Mouse (Mus musculus) spleen, adult 2 months (tissue): ENCODE data around the gene Fignl1. TPM values are rescaled to one million over a fixed set of nuclear protein-coding genes. Genes with fewer than 3 reads are reported as not detected.

Experiments
- DNase-seq, 2 experiments: peaks; one replicate each; pipeline versions ENCODE4 v3.0.0 to v3.0.0-alpha.2; 2012 to 2021; ENCODE audit warnings: low spot score in 2 of 2, low read depth in 1 of 2
- H3K27ac ChIP-seq: fragments of 200-500 bp; 2 replicates; pipeline ENCODE4 v1.5.1; 2012; ENCODE audit warnings: low read length, inconsistent platforms; ENCODE audit not compliant: insufficient read depth
- H3K27me3 ChIP-seq: fragments of 200-500 bp; 2 replicates; pipeline ENCODE4 v1.6.1; 2012; ENCODE audit warnings: mild to moderate bottlenecking, moderate library complexity, low read length, inconsistent platforms; ENCODE audit not compliant: control insufficient read depth, insufficient read depth
- H3K36me3 ChIP-seq: fragments of 200-500 bp; 2 replicates; pipeline ENCODE4 v1.6.1; 2012; ENCODE audit warnings: mild to moderate bottlenecking, low read length, inconsistent platforms; ENCODE audit not compliant: control insufficient read depth, insufficient read depth
- H3K4me1 ChIP-seq: fragments of 200-500 bp; 2 replicates; pipeline ENCODE4 v1.6.1; 2011; ENCODE audit warnings: inconsistent platforms; ENCODE audit not compliant: control insufficient read depth, insufficient read depth, insufficient read length
- H3K4me3 ChIP-seq: fragments of 200-500 bp; 2 replicates; pipeline ENCODE4 v1.5.1; 2011; ENCODE audit warnings: mild to moderate bottlenecking, inconsistent platforms; ENCODE audit not compliant: insufficient read depth, insufficient read length; ENCODE audit errors: extremely low read depth
- CTCF ChIP-seq: fragments of 200-500 bp; IDR thresholded peaks from 2 replicates; pipeline ENCODE4 v1.5.1; 2011; ENCODE audit warnings: mild to moderate bottlenecking, inconsistent platforms; ENCODE audit not compliant: insufficient read depth, insufficient read length, insufficient replicate concordance; ENCODE audit errors: extremely low read depth
- POLR2A ChIP-seq: fragments of 200-500 bp; IDR thresholded peaks from 2 replicates; pipeline ENCODE4 v1.6.1; 2011; ENCODE audit warnings: low read depth, low read length, inconsistent platforms
- WGBS: fragments of 180-500 bp; shearing (Covaris S2); methylation state at CpG from one replicate; pipeline ENCODE4 v1.1.7; 2018; 5-methylcytosine and 5-hydroxymethylcytosine counted together
- polyA plus RNA-seq: library from polyadenylated mRNA; depleted of rRNA; stranded (reverse); fragments of >200 nt; gene quantifications from 2 replicates; pipeline ENCODE4 v1.2.3, GENCODE M21; 2012

The Fignl1 gene
- polyA plus RNA-seq, 1 experiment: 4.0 TPM

- no peak for TF ChIP-seq POLR2A
- no peak for TF ChIP-seq CTCF
- Histone ChIP-seq H3K4me3 (no peak overlapping the region), H3K36me3 (no peaks in the 10 kb centered on the region), H3K27me3 (no peaks in the 10 kb centered on the region), H3K4me1 (no peaks in the 10 kb centered on the region), H3K27ac (no peak overlapping the region)
- 82% methylated on average over 6 of the region's 6 CpGs for WGBS
- no peak for DNase-seq
Measured at GRCm38 (mm10) chr11:11850476-11851267, 41.9 kb upstream of the Fignl1 start.

- Histone ChIP-seq H3K4me3 (no peak overlapping the region), H3K36me3 (no peaks in the 10 kb centered on the region), H3K27me3 (no peaks in the 10 kb centered on the region), H3K4me1 (no peaks in the 10 kb centered on the region), H3K27ac (no peak overlapping the region)
- TF ChIP-seq POLR2A: no peak
- TF ChIP-seq CTCF: no peak
- 87% methylated on average over 13 of the region's 13 CpGs for WGBS
- no peak for DNase-seq
Measured at GRCm38 (mm10) chr11:11849513-11850311, 41.0 kb upstream of the Fignl1 start.

GRCm38 (mm10) chr11:11848467-11848866 lies 39.7 kb upstream of the Fignl1 start:
- Histone ChIP-seq H3K4me1 (no peaks in the 10 kb centered on the region), H3K4me3 (no peak overlapping the region), H3K36me3 (no peaks in the 10 kb centered on the region), H3K27ac (no peak overlapping the region), H3K27me3 (no peaks in the 10 kb centered on the region)
- TF ChIP-seq POLR2A (no peak), CTCF (no peak)
- DNase-seq: no peak
- WGBS: 93% methylated on average over 4 of the region's 4 CpGs

- Histone ChIP-seq H3K36me3 (no peaks in the 10 kb centered on the region), H3K27me3 (no peaks in the 10 kb centered on the region), H3K4me3 (no peak overlapping the region), H3K4me1 (no peaks in the 10 kb centered on the region), H3K27ac (no peak overlapping the region)
- WGBS: 86% methylated on average over 8 of the region's 8 CpGs
- no peak for DNase-seq
- no peak for TF ChIP-seq CTCF
- no peak for TF ChIP-seq POLR2A
Measured at GRCm38 (mm10) chr11:11845044-11845443, 36.3 kb upstream of the Fignl1 start.

- 83% methylated on average over 13 of the region's 13 CpGs for WGBS
- no peak overlapping the region for H3K27ac ChIP-seq
Measured at GRCm38 (mm10) chr11:11844367-11844971, 35.7 kb upstream of the Fignl1 start.

GRCm38 (mm10) chr11:11841590-11841989 lies 32.8 kb upstream of the Fignl1 start:
- Histone ChIP-seq H3K4me3 (no peak overlapping the region), H3K27ac (no peak overlapping the region), H3K36me3 (no peaks in the 10 kb centered on the region), H3K4me1 (peaks cover 3% of the 10 kb centered on the region; the same call in 1 of the 2 replicates), H3K27me3 (no peaks in the 10 kb centered on the region)
- TF ChIP-seq CTCF: no peak
- TF ChIP-seq POLR2A: no peak
- DNase-seq: no peak
- WGBS: 71% methylated on average over 4 of the region's 4 CpGs

More at GRCm38 (mm10) chr11:11844367-11844971, 35.7 kb upstream of the Fignl1 start:
- Histone ChIP-seq H3K36me3 (no peaks in the 10 kb centered on the region), H3K27me3 (no peaks in the 10 kb centered on the region), H3K4me3 (no peak overlapping the region), H3K4me1 (no peaks in the 10 kb centered on the region)
- TF ChIP-seq POLR2A (no peak), CTCF (no peak)
- DNase-seq: no peak
